Comparison of ENCODE assay signal across 8 mouse cellular contexts in genomic region chr19:41993484-41993883, GRCm38 (mm10). TPM values are rescaled to one million over a fixed set of nuclear protein-coding genes. Genes with fewer than 3 reads are reported as not detected.
DNase-seq lines count a peak whose midpoint lies in the region; ATAC-seq and TF ChIP-seq lines count a peak whose summit lies in the region.

No protein-coding gene starts in this region.

- H3K27ac ChIP-seq in intestine, embryonic 15.5 days = no peak overlapping the region
- H3K27ac ChIP-seq in intestine, embryonic 16.5 days (ENCODE audit: low read length) = no peak overlapping the region
- H3K27ac ChIP-seq in gastrocnemius, adult 2 months = peak overlapping the region; percentile 50
- peak overlapping the region; percentile 65 for H3K27ac ChIP-seq in lung, postnatal 0 days (ENCODE audit: low read length)

- H3K4me1 ChIP-seq in intestine, embryonic 15.5 days (replicated peaks) = peaks cover 12% of the 10 kb centered on the region; the same call in 1 of the 2 replicates
- peaks cover 12% of the 10 kb centered on the region for H3K4me1 ChIP-seq in intestine, embryonic 16.5 days (ENCODE audit: control insufficient read depth, insufficient read depth, low read length)
- H3K4me1 ChIP-seq in lung, postnatal 0 days (ENCODE audit: insufficient read depth, low read depth, low read length) = peaks cover 10% of the 10 kb centered on the region

- no peaks in the 10 kb centered on the region for H3K27me3 ChIP-seq in intestine, embryonic 15.5 days (replicated peaks)
- no peaks in the 10 kb centered on the region for H3K27me3 ChIP-seq in intestine, embryonic 16.5 days (replicated peaks; ENCODE audit: control insufficient read depth, insufficient read depth, low read length)
- no peaks in the 10 kb centered on the region for H3K27me3 ChIP-seq in lung, postnatal 0 days (replicated peaks; ENCODE audit: insufficient read depth, low read length)

- no peak overlapping the region for H3K9ac ChIP-seq in intestine, embryonic 15.5 days
- H3K9ac ChIP-seq in intestine, embryonic 16.5 days (ENCODE audit: low read depth, low read length) = no peak overlapping the region
- no peak overlapping the region for H3K9ac ChIP-seq in lung, postnatal 0 days (replicated peaks; ENCODE audit: low read depth)

- intact Hi-C loops in gastrocnemius, adult 2 months (cut with DNase I) = no loop called here

- H3K36me3 ChIP-seq in intestine, embryonic 15.5 days = no peaks in the 10 kb centered on the region
- no peaks in the 10 kb centered on the region for H3K36me3 ChIP-seq in intestine, embryonic 16.5 days (ENCODE audit: control insufficient read depth, insufficient read depth, low read length)
- no peaks in the 10 kb centered on the region for H3K36me3 ChIP-seq in lung, postnatal 0 days (ENCODE audit: insufficient read depth, low read length)

- TF ChIP-seq EP300 in lung, postnatal 0 days (IDR thresholded peaks at IDR 0.05) = no peak

- no peak for TF ChIP-seq CTCF in gastrocnemius, adult 2 months (IDR thresholded peaks at IDR 0.05)
- no peak for TF ChIP-seq CTCF in lung, postnatal 0 days (IDR thresholded peaks at IDR 0.05)

- no peak overlapping the region for H3K4me3 ChIP-seq in intestine, embryonic 15.5 days (replicated peaks)
- H3K4me3 ChIP-seq in intestine, embryonic 16.5 days (ENCODE audit: low read length) = no peak overlapping the region
- H3K4me3 ChIP-seq in gastrocnemius, adult 2 months = peak overlapping the region; percentile 2; the same call in 1 of the 2 replicates
- no peak overlapping the region for H3K4me3 ChIP-seq in lung, postnatal 0 days (ENCODE audit: low read depth, low read length)

- ATAC-seq in intestine, embryonic 15.5 days = 0 out of 2 replicates have a peak, but pooled peaks have one; percentile 28
- no peak for ATAC-seq in intestine, embryonic 16.5 days
- ATAC-seq in lung, postnatal 0 days = peak; percentile 72
- ATAC-seq in activated CD4-positive, CD25-positive, alpha-beta regulatory T cell, adult 4 months = no peak

- H3K4me2 ChIP-seq in intestine, embryonic 15.5 days (replicated peaks) = no peak overlapping the region
- no peak overlapping the region for H3K4me2 ChIP-seq in intestine, embryonic 16.5 days (ENCODE audit: low read depth, low read length)
- H3K4me2 ChIP-seq in lung, postnatal 0 days (replicated peaks; ENCODE audit: low read depth, low read length) = 0 out of 2 replicates have a peak overlapping the region, but pooled peaks have one; percentile 17

- peak; percentile 93 for DNase-seq in gastrocnemius, adult 2 months
- DNase-seq in kidney, postnatal 10 days = peak; percentile 93
- DNase-seq in lung, postnatal 0 days (ENCODE audit: low spot score) = peak; percentile 89
- peak; percentile 88 for DNase-seq in urinary bladder, postnatal 14 days (ENCODE audit: low spot score)
- no peak for DNase-seq in neural tube, embryonic 10.5 days (ENCODE audit: extremely low spot score, low spot score)

- no peaks in the 10 kb centered on the region for H3K9me3 ChIP-seq in intestine, embryonic 15.5 days
- H3K9me3 ChIP-seq in intestine, embryonic 16.5 days (ENCODE audit: control insufficient read depth, low read length) = no peaks in the 10 kb centered on the region
- no peaks in the 10 kb centered on the region for H3K9me3 ChIP-seq in lung, postnatal 0 days (ENCODE audit: low read length)

- WGBS in intestine, embryonic 15.5 days = 40% methylated on average over 6 of the region's 6 CpGs
- WGBS in intestine, embryonic 16.5 days = 45% methylated on average over 6 of the region's 6 CpGs
- WGBS in lung, postnatal 0 days = 31% methylated on average over 6 of the region's 6 CpGs

RNA-seq across cellular contexts. Expression of gene Ubtd1, which starts 11.9 kb away (rescaled TPM):
- 12.2 and 12.4 TPM in 2 replicates for polyA plus RNA-seq in intestine, embryonic 15.5 days (2015; fragmentation: Nextera tagmentation; extraction: Ambion mirVana)
- polyA plus RNA-seq in intestine, embryonic 16.5 days (2015; fragmentation: Nextera tagmentation; extraction: Ambion mirVana) = 11.2 and 13.3 TPM in 2 replicates
- total RNA-seq in gastrocnemius, adult 2 months (2021) = 10 to 100 TPM; 14.5 to 15.1 TPM
- polyA plus RNA-seq in lung, postnatal 0 days (2015; fragmentation: Nextera tagmentation; extraction: Ambion mirVana) = 21.3 and 23.2 TPM in 2 replicates
- polyA plus RNA-seq in activated CD4-positive, CD25-positive, alpha-beta regulatory T cell, adult 4 months (2017; shearing (Covaris generic)) = 1 to 10 TPM; 2.6 to 4.0 TPM

RNA-seq across cellular contexts. Expression of gene Mms19, which starts 12.5 kb away (rescaled TPM):
- polyA plus RNA-seq in intestine, embryonic 15.5 days (2015; fragmentation: Nextera tagmentation; extraction: Ambion mirVana) = 26.5 and 26.8 TPM in 2 replicates
- polyA plus RNA-seq in intestine, embryonic 16.5 days (2015; fragmentation: Nextera tagmentation; extraction: Ambion mirVana) = 27.8 and 28.4 TPM in 2 replicates
- 10 to 100 TPM in 1 of 2 experiments, 1 to 10 TPM in 1; 8.8 to 10.5 TPM for total RNA-seq in gastrocnemius, adult 2 months (2021)
- polyA plus RNA-seq in lung, postnatal 0 days (2015; fragmentation: Nextera tagmentation; extraction: Ambion mirVana) = 12.8 and 16.5 TPM in 2 replicates
- polyA plus RNA-seq in activated CD4-positive, CD25-positive, alpha-beta regulatory T cell, adult 4 months (2017; shearing (Covaris generic)) = 10 to 100 TPM; 63.7 to 75.3 TPM

RNA-seq across cellular contexts. Expression of gene Ankrd2, which starts 42.3 kb away (rescaled TPM):
- polyA plus RNA-seq in intestine, embryonic 15.5 days (2015; fragmentation: Nextera tagmentation; extraction: Ambion mirVana) = 0.18 TPM in 1 of 2 replicates, not detected in the other
- 0.16 TPM in 1 of 2 replicates, not detected in the other for polyA plus RNA-seq in intestine, embryonic 16.5 days (2015; fragmentation: Nextera tagmentation; extraction: Ambion mirVana)
- total RNA-seq in gastrocnemius, adult 2 months (2021) = 100 to 1,000 TPM; 154 to 235 TPM
- 0.53 and 0.62 TPM in 2 replicates for polyA plus RNA-seq in lung, postnatal 0 days (2015; fragmentation: Nextera tagmentation; extraction: Ambion mirVana)
- not detected for polyA plus RNA-seq in activated CD4-positive, CD25-positive, alpha-beta regulatory T cell, adult 4 months (2017; shearing (Covaris generic))

RNA-seq across cellular contexts. Expression of gene Hoga1, which starts 51.9 kb away (rescaled TPM):
- 1.6 and 1.7 TPM in 2 replicates for polyA plus RNA-seq in intestine, embryonic 15.5 days (2015; fragmentation: Nextera tagmentation; extraction: Ambion mirVana)
- polyA plus RNA-seq in intestine, embryonic 16.5 days (2015; fragmentation: Nextera tagmentation; extraction: Ambion mirVana) = 2.2 and 2.7 TPM in 2 replicates
- total RNA-seq in gastrocnemius, adult 2 months (2021) = 1 to 10 TPM; 2.9 to 3.1 TPM
- polyA plus RNA-seq in lung, postnatal 0 days (2015; fragmentation: Nextera tagmentation; extraction: Ambion mirVana) = 4.9 and 6.4 TPM in 2 replicates
- not detected for polyA plus RNA-seq in activated CD4-positive, CD25-positive, alpha-beta regulatory T cell, adult 4 months (2017; shearing (Covaris generic))

RNA-seq across cellular contexts. Expression of gene 4933411K16Rik, which starts 58.6 kb away (rescaled TPM):
- not detected in 2 replicates for polyA plus RNA-seq in intestine, embryonic 15.5 days (2015; fragmentation: Nextera tagmentation; extraction: Ambion mirVana)
- 0.16 TPM in 1 of 2 replicates, not detected in the other for polyA plus RNA-seq in intestine, embryonic 16.5 days (2015; fragmentation: Nextera tagmentation; extraction: Ambion mirVana)
- total RNA-seq in gastrocnemius, adult 2 months (2021) = under 1 TPM; 0.28 to 0.33 TPM
- 0.10 and 0.14 TPM in 2 replicates for polyA plus RNA-seq in lung, postnatal 0 days (2015; fragmentation: Nextera tagmentation; extraction: Ambion mirVana)
- polyA plus RNA-seq in activated CD4-positive, CD25-positive, alpha-beta regulatory T cell, adult 4 months (2017; shearing (Covaris generic)) = not detected

Comparison
In these comparisons a context has a peak if more than half of its experiments do, and no peak if none do; other contexts are left out.
1. ATAC-seq: peak in intestine, embryonic 15.5 days (single experiment) and lung, postnatal 0 days (single experiment); none in intestine, embryonic 16.5 days (single experiment) and activated CD4-positive, CD25-positive, alpha-beta regulatory T cell, adult 4 months (single experiment).
2. H3K27ac ChIP-seq: peak in gastrocnemius, adult 2 months (single experiment) and lung, postnatal 0 days (single experiment); none in intestine, embryonic 15.5 days (single experiment) and intestine, embryonic 16.5 days (single experiment).